Mouse (Mus musculus): ENCODE results near the gene Snrpg. TPM values are rescaled to one million over a fixed set of nuclear protein-coding genes. Genes with fewer than 3 reads are reported as not detected.
A peak's percentile ranks its signal among the peaks of the same experiment; 100 is the strongest.
"Not testable (repeated sequence)": the region's sequence is repeated elsewhere in the genome, so short reads cannot be mapped to it uniquely, and the experiment has no call there.

The Snrpg gene
- polyA plus RNA-seq, 1 experiment from 2014 or later = 251 TPM

DNA sequence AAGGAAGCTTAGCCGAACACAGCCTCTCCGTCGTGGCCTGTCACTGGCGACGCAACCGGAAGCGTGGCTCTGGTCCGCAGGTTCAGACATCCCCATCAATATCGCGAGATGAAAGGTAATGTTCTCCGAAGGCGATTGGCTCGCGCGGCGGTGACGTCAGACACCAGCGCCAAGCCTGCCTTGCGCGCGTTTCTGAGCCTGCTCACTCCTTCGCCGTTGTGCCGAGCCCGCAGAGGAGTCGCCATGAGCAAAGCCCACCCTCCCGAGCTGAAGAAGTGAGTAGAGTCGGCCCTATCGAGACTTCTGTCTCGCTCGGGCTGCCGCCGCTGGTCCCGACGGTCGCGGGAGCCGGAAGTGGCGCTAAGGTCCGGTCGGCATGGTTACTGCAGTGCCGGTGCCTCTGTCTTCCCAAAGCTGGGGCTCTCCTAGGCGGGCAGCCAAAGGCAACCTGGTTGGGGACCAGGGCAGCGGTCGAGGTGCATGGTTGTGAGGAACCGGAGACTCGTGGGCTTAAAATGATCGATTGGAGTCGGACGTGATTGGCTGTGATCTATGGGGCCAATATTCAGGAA, 322 bp downstream of the Snrpg start:
- H3K36me3 ChIP-seq (ENCODE audit: insufficient read depth, low read length) = no peaks in the 10 kb centered on the region
- ATAC-seq (peak; percentile 98), DNase-seq (ENCODE audit: low spot score) (peak; percentile 99)
- TF ChIP-seq EP300 (IDR thresholded peaks at IDR 0.05) (peak; percentile 14), CTCF (IDR thresholded peaks at IDR 0.05) (no peak)
- H3K4me2 ChIP-seq (replicated peaks; ENCODE audit: low read depth, low read length) = peak overlapping the region; percentile 78
- H3K9me3 ChIP-seq (ENCODE audit: low read length) = no peaks in the 10 kb centered on the region
- 3% methylated on average over 50 of the region's 50 CpGs for WGBS
- H3K4me3 ChIP-seq (ENCODE audit: low read depth, low read length) = peak overlapping the region; percentile 79
- H3K9ac ChIP-seq (replicated peaks; ENCODE audit: low read depth) = peak overlapping the region; percentile 92
- H3K27me3 ChIP-seq (replicated peaks; ENCODE audit: insufficient read depth, low read length) = no peaks in the 10 kb centered on the region
- peaks cover 3% of the 10 kb centered on the region; the same call in 1 of the 2 replicates for H3K4me1 ChIP-seq (ENCODE audit: insufficient read depth, low read depth, low read length)
- H3K27ac ChIP-seq (ENCODE audit: low read length) = peak overlapping the region; percentile 69

- H3K4me2 ChIP-seq (replicated peaks; ENCODE audit: low read depth, low read length) = peak overlapping the region; percentile 78
- DNase-seq (ENCODE audit: low spot score) = no peak
- 0 out of 2 replicates have a peak, but pooled peaks cover 6% of the 10 kb centered on the region for H3K36me3 ChIP-seq (ENCODE audit: insufficient read depth, low read length)
- peaks cover 3% of the 10 kb centered on the region; the same call in 1 of the 2 replicates for H3K4me1 ChIP-seq (ENCODE audit: insufficient read depth, low read depth, low read length)
- 3% methylated on average over 12 of the region's 12 CpGs for WGBS
- peak overlapping the region; percentile 79 for H3K4me3 ChIP-seq (ENCODE audit: low read depth, low read length)
- TF ChIP-seq EP300 (IDR thresholded peaks at IDR 0.05) (no peak), CTCF (IDR thresholded peaks at IDR 0.05) (no peak)
- H3K27me3 ChIP-seq (replicated peaks; ENCODE audit: insufficient read depth, low read length) = no peaks in the 10 kb centered on the region
- ATAC-seq = no peak
- peak overlapping the region; percentile 92 for H3K9ac ChIP-seq (replicated peaks; ENCODE audit: low read depth)
- H3K27ac ChIP-seq (ENCODE audit: low read length) = peak overlapping the region; percentile 69
- no peaks in the 10 kb centered on the region for H3K9me3 ChIP-seq (ENCODE audit: low read length)
These were observed 929 bp downstream of the Snrpg start for GRCm38 (mm10) chr6:86371950-86372516.

DNA sequence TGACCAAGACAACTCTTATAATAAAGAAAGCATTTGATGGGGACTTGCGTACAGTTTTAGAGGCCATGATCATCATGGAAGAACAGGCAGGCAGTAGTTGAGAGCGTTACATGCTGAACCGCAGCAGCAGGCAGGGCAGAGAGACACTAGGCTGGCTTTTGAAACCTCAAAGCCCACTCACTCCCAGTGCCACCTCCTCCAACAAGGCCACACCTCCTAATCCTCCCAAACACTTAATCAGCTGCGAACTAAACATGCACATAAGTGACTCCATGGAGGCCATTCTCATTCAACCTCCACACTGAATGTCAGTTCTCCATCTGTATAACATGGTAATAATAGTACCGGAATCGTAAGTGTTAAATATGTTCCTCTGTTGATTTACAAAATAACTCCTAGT, 2.5 kb downstream of the Snrpg start:
- 89% methylated on average over 6 of the region's 6 CpGs for WGBS
- ATAC-seq = no peak
- H3K27me3 ChIP-seq (replicated peaks; ENCODE audit: insufficient read depth, low read length) = no peaks in the 10 kb centered on the region
- H3K9me3 ChIP-seq (ENCODE audit: low read length) = no peaks in the 10 kb centered on the region
- H3K27ac ChIP-seq (ENCODE audit: low read length) = no peak overlapping the region
- H3K36me3 ChIP-seq (ENCODE audit: insufficient read depth, low read length) = peaks cover 18% of the 10 kb centered on the region; the same call in 1 of the 2 replicates
- H3K4me2 ChIP-seq (replicated peaks; ENCODE audit: low read depth, low read length) = no peak overlapping the region
- H3K9ac ChIP-seq (replicated peaks; ENCODE audit: low read depth) = no peak overlapping the region
- H3K4me3 ChIP-seq (ENCODE audit: low read depth, low read length) = no peak overlapping the region
- peaks cover 3% of the 10 kb centered on the region; the same call in 1 of the 2 replicates for H3K4me1 ChIP-seq (ENCODE audit: insufficient read depth, low read depth, low read length)
- DNase-seq (ENCODE audit: low spot score) = no peak
- TF ChIP-seq CTCF (IDR thresholded peaks at IDR 0.05) = no peak
- no peak for TF ChIP-seq EP300 (IDR thresholded peaks at IDR 0.05)

DNA sequence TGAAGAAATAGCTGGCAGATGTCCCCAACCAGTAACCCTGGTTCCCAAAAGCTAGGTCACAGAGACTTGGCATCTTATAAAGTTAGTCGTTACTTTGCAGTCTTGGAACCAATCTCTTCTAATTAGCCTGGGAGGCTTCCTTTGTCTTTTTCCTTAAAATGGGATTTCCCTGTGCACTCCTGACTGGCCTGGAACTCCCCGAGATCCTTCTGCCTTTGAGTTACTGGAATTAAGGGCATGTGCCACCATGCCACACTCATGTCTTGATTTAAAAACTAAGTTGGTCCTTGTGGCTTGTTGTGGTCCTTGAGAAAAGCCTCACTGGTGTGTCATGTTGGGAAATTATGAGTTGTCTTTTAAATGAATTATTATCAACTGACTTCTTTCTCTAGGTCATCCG, 7.2 kb downstream of the Snrpg start:
- TF ChIP-seq CTCF (IDR thresholded peaks at IDR 0.05) (no peak), EP300 (IDR thresholded peaks at IDR 0.05) (no peak)
- WGBS = 84% methylated on average over 3 of the region's 3 CpGs
- H3K4me3 ChIP-seq (ENCODE audit: low read depth, low read length) = no peak overlapping the region
- no peak overlapping the region for H3K27ac ChIP-seq (ENCODE audit: low read length)
- H3K4me2 ChIP-seq (replicated peaks; ENCODE audit: low read depth, low read length) = no peak overlapping the region
- ATAC-seq (no peak), DNase-seq (ENCODE audit: low spot score) (no peak)
- H3K4me1 ChIP-seq (ENCODE audit: insufficient read depth, low read depth, low read length) = no peaks in the 10 kb centered on the region
- H3K27me3 ChIP-seq (replicated peaks; ENCODE audit: insufficient read depth, low read length) = no peaks in the 10 kb centered on the region
- H3K36me3 ChIP-seq (ENCODE audit: insufficient read depth, low read length) = peaks cover 18% of the 10 kb centered on the region; the same call in 1 of the 2 replicates
- H3K9ac ChIP-seq (replicated peaks; ENCODE audit: low read depth) = no peak overlapping the region
- H3K9me3 ChIP-seq (ENCODE audit: low read length) = no peaks in the 10 kb centered on the region

- H3K27ac ChIP-seq (ENCODE audit: low read length); DNase-seq (ENCODE audit: low spot score); H3K9ac ChIP-seq (replicated peaks; ENCODE audit: low read depth); ATAC-seq; H3K9me3 ChIP-seq (ENCODE audit: low read length); H3K27me3 ChIP-seq (replicated peaks; ENCODE audit: insufficient read depth, low read length); H3K4me2 ChIP-seq (replicated peaks; ENCODE audit: low read depth, low read length); H3K4me1 ChIP-seq (ENCODE audit: insufficient read depth, low read depth, low read length); H3K4me3 ChIP-seq (ENCODE audit: low read depth, low read length): not testable (repeated sequence)
- 84% methylated on average over 6 of the region's 8 CpGs for WGBS
- peaks cover 18% of the 10 kb centered on the region; the same call in 1 of the 2 replicates for H3K36me3 ChIP-seq (ENCODE audit: insufficient read depth, low read length)
These were observed 9.0 kb downstream of the Snrpg start for GRCm38 (mm10) chr6:86380112-86380511.

- no peak overlapping the region for H3K9ac ChIP-seq (replicated peaks; ENCODE audit: low read depth)
- ATAC-seq = no peak
- DNase-seq (ENCODE audit: low spot score) = no peak
- no peaks in the 10 kb centered on the region for H3K4me1 ChIP-seq (ENCODE audit: insufficient read depth, low read depth, low read length)
- no peak for TF ChIP-seq EP300 (IDR thresholded peaks at IDR 0.05)
- TF ChIP-seq CTCF (IDR thresholded peaks at IDR 0.05) = no peak
- no peaks in the 10 kb centered on the region for H3K9me3 ChIP-seq (ENCODE audit: low read length)
- no peak overlapping the region for H3K4me2 ChIP-seq (replicated peaks; ENCODE audit: low read depth, low read length)
- H3K27ac ChIP-seq (ENCODE audit: low read length) = no peak overlapping the region
- peaks cover 7% of the 10 kb centered on the region; the same call in 1 of the 2 replicates for H3K36me3 ChIP-seq (ENCODE audit: insufficient read depth, low read length)
- no peaks in the 10 kb centered on the region for H3K27me3 ChIP-seq (replicated peaks; ENCODE audit: insufficient read depth, low read length)
- H3K4me3 ChIP-seq (ENCODE audit: low read depth, low read length) = no peak overlapping the region
These were observed 11.4 kb downstream of the Snrpg start for GRCm38 (mm10) chr6:86382551-86382950.
